Mouse (Mus musculus): ENCODE data around the gene Shc3.

DNA sequence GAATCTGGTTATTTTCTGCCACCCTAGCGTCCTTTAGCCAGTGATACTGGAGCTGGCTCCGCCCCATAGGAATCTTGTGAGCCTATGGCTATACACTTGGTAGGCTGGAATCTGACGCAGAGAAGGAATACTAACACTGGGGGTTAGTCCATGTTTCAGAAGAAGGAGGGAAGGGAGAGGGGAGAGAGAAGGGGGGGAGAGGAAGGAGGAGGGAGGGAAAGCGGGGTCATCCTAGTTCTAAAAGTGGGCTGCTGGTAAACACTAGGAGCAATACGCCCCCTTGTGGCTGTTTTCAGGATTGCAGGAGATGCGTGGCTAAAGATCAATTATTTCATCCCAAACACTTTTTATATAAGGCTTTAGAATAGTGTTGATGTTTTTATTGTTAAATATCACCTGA, 48.6 kb upstream of the Shc3 start:
- TF ChIP-seq CTCF (IDR thresholded peaks at IDR 0.05; ENCODE audit: borderline replicate concordance, insufficient read depth, low read length) (0 out of 2 replicates have a peak, but pooled peaks have one; percentile 23), POLR2A (IDR thresholded peaks at IDR 0.05; ENCODE audit: low read depth, low read length) (no peak)
